Mouse (Mus musculus): Measurements from ENCODE around the gene Skil. TPM values are rescaled to one million over a fixed set of nuclear protein-coding genes. Genes with fewer than 3 reads are reported as not detected.

Skil gene
- polyA plus RNA-seq, 1 experiment, result 24.5 TPM

DNA sequence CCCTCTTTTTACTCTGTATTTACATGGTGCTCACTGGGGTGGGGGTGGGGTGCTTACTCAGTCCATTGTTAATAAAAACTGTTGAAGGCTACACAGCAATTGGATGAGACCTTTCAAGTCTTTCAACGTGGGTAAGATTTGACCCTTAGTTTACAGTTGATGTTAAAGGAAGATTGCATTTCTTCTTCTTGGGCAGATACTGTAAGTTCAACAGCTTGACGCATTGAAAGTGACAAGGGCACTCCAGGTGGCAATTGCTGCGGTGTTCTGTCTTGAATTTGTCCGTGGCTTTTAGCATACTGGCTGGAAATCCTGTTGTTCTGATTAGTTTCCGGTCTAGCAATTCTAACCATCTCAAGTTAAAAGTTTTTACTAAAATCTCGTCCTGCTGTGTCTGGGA is 66.5 kb downstream of the Skil start:
- TF ChIP-seq CTCF (IDR thresholded peaks at IDR 0.05; ENCODE audit: borderline replicate concordance, extremely low read depth, insufficient read depth, insufficient read length) (no peak), POLR2A (IDR thresholded peaks at IDR 0.05; ENCODE audit: borderline replicate concordance, extremely low read depth, insufficient read depth, insufficient read length, poor library complexity, severe bottlenecking) (no peak)
- no peak for DNase-seq (ENCODE audit: low read depth)

DNA sequence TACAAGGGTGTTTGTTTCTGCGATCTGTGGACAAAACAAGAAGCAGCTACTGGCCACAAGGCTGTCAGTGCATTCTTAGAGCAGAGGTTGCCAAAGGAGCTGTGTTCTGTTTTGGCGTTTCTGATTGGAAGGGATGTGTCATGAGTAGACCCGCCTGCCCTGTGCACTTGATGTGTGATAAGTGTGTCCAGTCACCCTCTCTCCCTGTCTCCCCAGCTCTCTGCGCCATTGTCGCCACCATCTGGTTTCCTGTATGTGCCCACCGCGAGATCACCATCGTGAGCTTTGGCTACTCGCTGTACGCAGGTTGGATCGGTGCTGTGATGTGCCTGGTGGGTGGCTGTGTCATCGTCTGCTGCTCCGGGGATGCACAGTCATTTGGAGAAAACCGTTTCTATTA is 68.0 kb downstream of the Skil start:
- no peak for TF ChIP-seq POLR2A (IDR thresholded peaks at IDR 0.05; ENCODE audit: borderline replicate concordance, extremely low read depth, insufficient read depth, insufficient read length, poor library complexity, severe bottlenecking)
- TF ChIP-seq CTCF (IDR thresholded peaks at IDR 0.05; ENCODE audit: borderline replicate concordance, extremely low read depth, insufficient read depth, insufficient read length), result no peak

DNA sequence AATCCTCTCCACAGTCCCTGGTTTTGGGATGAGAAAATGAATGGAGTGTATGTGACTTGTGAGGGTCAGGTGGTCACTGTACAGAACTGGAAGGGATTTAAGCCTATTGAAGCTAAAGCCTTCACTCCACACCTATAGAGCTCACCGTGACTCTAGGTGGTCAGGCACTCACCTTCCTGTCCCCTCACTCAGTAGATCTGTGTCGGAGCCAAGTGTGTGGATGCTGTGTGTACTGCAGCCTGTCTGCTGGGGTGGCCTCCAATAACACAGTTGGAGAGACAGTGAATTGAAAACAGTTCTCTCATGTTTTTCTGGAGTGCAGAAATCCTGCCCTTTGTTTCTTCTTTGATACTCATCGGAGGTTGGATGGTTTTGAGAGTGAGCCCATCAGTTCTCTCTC is 70.9 kb downstream of the Skil start:
- no peak for DNase-seq (ENCODE audit: low read depth)
- TF ChIP-seq POLR2A (IDR thresholded peaks at IDR 0.05; ENCODE audit: borderline replicate concordance, extremely low read depth, insufficient read depth, insufficient read length, poor library complexity, severe bottlenecking) (no peak), CTCF (IDR thresholded peaks at IDR 0.05; ENCODE audit: borderline replicate concordance, extremely low read depth, insufficient read depth, insufficient read length) (no peak)

More for the DNA sequence above, 68.0 kb downstream of the Skil start:
- no peak for DNase-seq (ENCODE audit: low read depth)

DNA sequence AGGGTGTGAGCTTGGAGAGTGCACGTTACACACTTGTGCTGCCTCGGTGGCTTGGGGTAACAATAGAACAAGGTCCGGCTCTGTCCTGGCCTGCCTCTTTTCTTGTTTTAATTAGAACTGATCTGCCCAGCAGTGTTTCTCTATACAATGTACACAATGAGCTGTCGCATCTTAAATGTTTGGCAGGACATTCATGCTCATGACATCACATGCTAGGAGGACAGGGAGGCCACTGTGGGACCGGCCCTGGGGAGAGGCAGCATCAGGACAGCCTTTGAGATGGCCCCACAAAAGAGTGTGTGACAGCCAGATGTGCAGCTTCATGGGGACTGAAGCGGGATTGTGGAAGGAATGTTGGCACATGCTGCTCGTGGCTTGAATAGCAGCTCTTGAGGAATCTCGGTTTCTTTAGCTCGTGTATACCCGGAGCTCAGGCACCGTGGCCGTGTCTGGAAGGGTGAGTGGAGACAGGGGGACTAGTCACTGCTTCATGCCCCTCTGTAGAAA is 71.6 kb downstream of the Skil start:
- peak; percentile 58 for DNase-seq (ENCODE audit: low read depth)
- TF ChIP-seq CTCF (IDR thresholded peaks at IDR 0.05; ENCODE audit: borderline replicate concordance, extremely low read depth, insufficient read depth, insufficient read length) (no peak), POLR2A (IDR thresholded peaks at IDR 0.05; ENCODE audit: borderline replicate concordance, extremely low read depth, insufficient read depth, insufficient read length, poor library complexity, severe bottlenecking) (no peak)

Other genes starting within 250 kb of the Skil start
- 0.72 and 0.75 TPM in 2 replicates for gene Gpr160, start 239.1 kb upstream of the Skil start, polyA plus RNA-seq (2012; rRNA removed)
- 17.0 and 22.8 TPM in 2 replicates for gene Phc3, start 125.6 kb upstream of the Skil start, polyA plus RNA-seq (2012; rRNA removed)
- gene Prkci, start 99.3 kb upstream of the Skil start, polyA plus RNA-seq (2012; rRNA removed), result 38.6 and 41.7 TPM in 2 replicates
- 30.6 and 31.3 TPM in 2 replicates for gene Cldn11, start 54.9 kb downstream of the Skil start, polyA plus RNA-seq (2012; rRNA removed)
- 3.0 and 6.3 TPM in 2 replicates for gene Slc7a14, start 215.3 kb downstream of the Skil start, polyA plus RNA-seq (2012; rRNA removed)